ENCODE assay signal across 10 mouse cellular contexts in the genomic region with DNA sequence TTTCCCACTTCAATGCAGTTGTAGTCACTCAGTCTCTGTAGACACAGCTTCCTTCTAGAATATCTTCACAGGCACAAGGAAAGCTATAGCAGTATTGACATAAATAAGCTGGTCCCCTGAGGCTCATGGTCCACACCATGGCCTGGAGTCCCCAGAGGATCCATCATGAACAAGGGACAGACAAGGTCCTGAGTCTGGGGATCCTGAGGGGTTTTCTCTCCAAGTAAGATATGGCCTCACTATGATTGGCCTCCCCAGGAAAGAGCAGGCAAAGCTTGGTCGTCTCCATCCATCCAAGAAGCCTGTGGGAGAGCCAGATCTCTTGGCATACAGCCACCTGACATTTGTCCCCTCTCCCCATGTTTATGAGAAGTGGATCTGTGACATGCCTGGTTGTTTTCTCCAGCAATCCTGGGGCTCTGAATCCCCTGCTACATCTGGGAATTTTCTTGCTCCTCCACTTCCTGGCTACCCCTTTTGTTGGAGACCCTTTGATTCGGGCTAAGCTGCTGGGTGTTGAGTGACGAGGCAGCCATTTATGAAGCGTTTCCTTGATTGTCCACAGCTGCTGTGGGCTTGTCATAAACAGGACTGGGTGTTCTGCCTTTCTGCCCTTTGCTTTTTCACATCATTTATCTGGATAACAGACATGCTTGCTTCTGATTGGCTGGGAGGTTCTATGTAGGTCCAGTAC.
DNase-seq lines count a peak whose midpoint lies in the region; ATAC-seq and TF ChIP-seq lines count a peak whose summit lies in the region.
"Had no signal": no experiment of that assay in that cellular context is flagged by ENCODE, and none has a peak within 500 bp of the region (broad histone marks: within the 10 kb centered on the region; RNA-seq: fewer than 3 reads in every experiment).

No protein-coding gene starts in this region.

- 0 out of 2 replicates have a peak, but pooled peaks cover 4% of the 10 kb centered on the region for H3K9me3 ChIP-seq in limb, embryonic 13.5 days
- no peaks in the 10 kb centered on the region for H3K9me3 ChIP-seq in stomach, postnatal 0 days (ENCODE audit: control insufficient read depth, low read length)

- H3K27me3 ChIP-seq in limb, embryonic 13.5 days = no peaks in the 10 kb centered on the region
- H3K27me3 ChIP-seq in stomach, postnatal 0 days (ENCODE audit: control insufficient read depth, insufficient read depth, low read length) = no peaks in the 10 kb centered on the region

- peaks cover 35% of the 10 kb centered on the region for H3K4me1 ChIP-seq in limb, embryonic 13.5 days
- H3K4me1 ChIP-seq in stomach, postnatal 0 days (replicated peaks; ENCODE audit: control insufficient read depth, insufficient read depth) = no peaks in the 10 kb centered on the region
- H3K4me1 ChIP-seq: megakaryocyte, embryonic 14.5 days had no signal

- no peak for TF ChIP-seq EP300 in stomach, postnatal 0 days (optimal IDR thresholded peaks at IDR 0.05)

- WGBS in limb, embryonic 13.5 days = 17% methylated on average over 4 of the region's 4 CpGs
- WGBS in stomach, postnatal 0 days = 34% methylated on average over 4 of the region's 4 CpGs

- intact Hi-C loops in left cerebral cortex, postnatal 4 days (cut with DNase I) = no loop called here
- intact Hi-C loops in left cerebral cortex, postnatal 25 days (cut with DNase I) = no loop called here

- no peak overlapping the region for H3K4me2 ChIP-seq in limb, embryonic 13.5 days (replicated peaks)
- no peak overlapping the region for H3K4me2 ChIP-seq in stomach, postnatal 0 days (replicated peaks; ENCODE audit: low read depth)

- H3K36me3 ChIP-seq in limb, embryonic 13.5 days = no peaks in the 10 kb centered on the region
- no peaks in the 10 kb centered on the region for H3K36me3 ChIP-seq in stomach, postnatal 0 days (ENCODE audit: control insufficient read depth, insufficient read depth, low read length)

- no peak overlapping the region for H3K27ac ChIP-seq in limb, embryonic 13.5 days
- H3K27ac ChIP-seq in stomach, postnatal 0 days (replicated peaks) = no peak overlapping the region

- no peak for TF ChIP-seq CTCF in stomach, postnatal 0 days (IDR thresholded peaks at IDR 0.05; ENCODE audit: low read depth)

- peak; percentile 41; the same call in 1 of the 2 replicates for ATAC-seq in limb, embryonic 13.5 days (ENCODE audit: low FRiP score, low read depth)
- ATAC-seq in stomach, postnatal 0 days (ENCODE audit: low FRiP score, low TSS enrichment) = peak; percentile 54; the same call in 1 of the 2 replicates
- ATAC-seq in granulocyte monocyte progenitor cell, adult 5-6 weeks (replicated peaks; ENCODE audit: poor library complexity, severe bottlenecking) = no peak

- peak; percentile 34 for DNase-seq in left cerebral cortex, postnatal 4 days
- no peak for DNase-seq in left cerebral cortex, postnatal 25 days (ENCODE audit: low spot score in 2 of 2)
- DNase-seq in kidney, adult 11 months = peak; percentile 50
- DNase-seq in stomach, postnatal 0 days (ENCODE audit: low spot score) = no peak
- DNase-seq in gastrocnemius, adult 18-20 months (ENCODE audit: low spot score) = no peak
- DNase-seq in spleen, postnatal 4 days (ENCODE audit: low spot score in 2 of 2) = no peak
- DNase-seq: gastrocnemius, postnatal 14 days had no signal

- no peak overlapping the region for H3K9ac ChIP-seq in limb, embryonic 13.5 days
- no peak overlapping the region for H3K9ac ChIP-seq in stomach, postnatal 0 days (ENCODE audit: low read length)

- no peak overlapping the region for H3K4me3 ChIP-seq in limb, embryonic 13.5 days
- no peak overlapping the region for H3K4me3 ChIP-seq in stomach, postnatal 0 days (ENCODE audit: low read depth, low read length)
- H3K4me3 ChIP-seq: megakaryocyte, embryonic 14.5 days had no signal

Comparison
In these comparisons a context has a peak if more than half of its experiments do, and no peak if none do; other contexts are left out.
1. DNase-seq: peak in left cerebral cortex, postnatal 4 days (single experiment) and kidney, adult 11 months (single experiment); none in left cerebral cortex, postnatal 25 days (0 of 2), stomach, postnatal 0 days (single experiment), gastrocnemius, adult 18-20 months (single experiment) and spleen, postnatal 4 days (0 of 2).